Mouse (Mus musculus): ENCODE data around the gene Mid1.
A peak's percentile ranks its signal among the peaks of the same experiment; 100 is the strongest.
"Not testable (repeated sequence)": the region's sequence is repeated elsewhere in the genome, so short reads cannot be mapped to it uniquely, and the experiment has no call there.

The Mid1 gene

DNA sequence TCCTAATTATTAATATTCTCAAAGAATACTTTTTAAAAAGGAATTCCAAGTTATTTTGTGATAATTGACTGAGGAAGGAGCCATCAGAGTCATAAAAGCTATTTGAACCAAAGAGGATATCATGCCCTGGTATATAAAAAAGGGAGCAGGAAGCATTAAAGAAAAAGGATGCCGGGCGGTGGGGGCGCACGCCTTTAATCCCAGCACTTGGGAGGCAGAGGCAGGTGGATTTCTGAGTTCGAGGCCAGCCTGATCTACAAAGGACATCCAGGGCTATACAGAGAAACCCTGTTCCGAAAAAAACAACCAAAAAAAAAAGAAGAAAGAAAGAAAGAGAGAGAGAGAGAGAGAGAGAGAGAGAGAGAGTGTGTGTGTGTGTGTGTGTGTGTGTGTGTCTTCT is 286.6 kb downstream of the Mid1 start:
- DNase-seq (ENCODE audit: low read depth, low spot score), result not testable (repeated sequence)

DNA sequence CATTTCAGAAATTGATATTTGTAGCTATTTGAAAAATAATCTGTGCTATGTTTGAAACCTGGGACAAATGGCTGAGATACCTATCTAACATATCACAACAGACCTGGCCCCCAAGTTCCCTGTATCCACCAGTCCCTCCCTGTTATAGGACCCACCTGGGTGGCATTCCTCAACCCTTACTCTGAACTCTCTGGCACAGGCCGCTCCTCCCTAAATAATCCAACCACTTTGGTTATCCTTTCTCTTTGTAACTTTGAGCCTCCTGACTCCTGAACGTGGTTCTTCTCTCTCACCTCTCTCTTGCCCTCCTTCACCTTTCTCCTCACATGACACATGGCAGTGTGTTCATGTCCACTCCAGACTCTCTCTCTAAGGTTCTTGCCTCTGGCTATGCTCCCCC is 287.1 kb downstream of the Mid1 start:
- DNase-seq (ENCODE audit: low read depth, low spot score), result not testable (repeated sequence)

DNA sequence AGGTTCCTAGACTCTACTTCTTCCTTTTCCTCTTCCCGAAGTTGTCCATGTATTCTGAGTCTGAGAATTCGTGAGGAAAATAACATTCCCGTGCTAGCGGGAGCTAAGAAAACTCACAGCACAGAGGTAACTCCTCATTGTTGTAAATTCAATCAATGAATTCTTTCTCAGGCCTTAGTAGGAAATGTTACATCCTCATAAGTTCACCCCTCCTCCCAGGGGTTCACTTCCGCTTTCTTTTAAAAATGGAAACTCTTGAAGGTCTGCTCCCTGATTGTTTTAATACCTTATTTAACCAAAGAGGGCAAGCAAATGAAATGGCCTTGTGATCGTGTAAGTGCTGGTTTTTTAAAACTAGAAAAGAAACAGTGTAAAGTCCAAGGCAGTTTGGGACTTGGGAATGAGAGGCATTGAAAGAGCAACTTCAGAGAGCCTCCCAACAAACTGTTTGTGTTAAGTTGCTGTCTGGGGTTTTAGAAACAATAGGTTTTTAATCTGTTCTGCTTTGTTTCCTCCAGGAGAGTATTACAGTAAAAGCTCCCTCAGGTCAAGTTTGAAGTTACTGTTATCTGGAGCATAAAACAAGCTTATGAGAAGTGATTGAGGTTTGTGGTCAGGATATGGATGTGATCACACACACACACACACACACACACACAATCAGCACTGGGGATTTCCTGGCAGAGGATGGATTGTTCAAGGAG is 287.9 kb downstream of the Mid1 start:
- DNase-seq (ENCODE audit: low read depth, low spot score), result not testable (repeated sequence)

DNA sequence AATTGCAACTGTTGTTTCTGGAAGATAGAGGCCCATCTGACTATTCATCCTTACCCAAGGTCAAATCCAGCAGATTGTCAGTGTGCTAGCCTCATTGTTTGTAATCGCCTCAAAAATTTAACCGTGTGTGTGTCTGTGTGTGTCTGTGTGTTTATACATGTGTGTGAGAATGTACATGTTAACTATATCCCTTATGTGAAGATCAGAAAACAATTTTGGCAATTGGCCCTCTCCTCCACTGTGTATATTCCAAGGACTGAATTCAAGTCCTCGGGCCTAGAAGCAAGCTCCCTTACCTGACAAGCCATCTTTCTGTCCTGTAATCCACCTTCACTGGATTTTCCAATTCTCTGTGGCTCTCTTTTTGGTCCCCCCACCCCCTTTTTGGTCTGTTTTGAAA is 288.8 kb downstream of the Mid1 start:
- not testable (repeated sequence) for DNase-seq (ENCODE audit: low read depth, low spot score)

DNA sequence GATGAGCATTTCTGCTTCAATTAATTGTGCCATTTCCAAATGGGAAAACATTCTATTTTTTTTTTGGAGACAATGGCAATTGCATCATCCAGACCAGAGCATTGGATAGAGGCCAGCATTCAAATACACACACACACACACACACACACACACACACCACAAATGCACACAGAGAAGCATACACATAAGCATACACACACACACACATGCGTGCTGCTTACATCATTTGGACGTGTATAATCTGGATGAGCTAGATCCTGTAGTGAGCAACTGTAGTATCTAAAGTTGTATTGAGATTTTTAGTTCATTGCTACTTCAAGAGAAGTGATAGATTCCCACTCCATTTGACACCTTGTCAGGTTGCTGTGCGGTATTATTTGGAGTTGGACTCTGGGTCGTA is 289.5 kb downstream of the Mid1 start:
- DNase-seq (ENCODE audit: low read depth, low spot score), result not testable (repeated sequence)

DNA sequence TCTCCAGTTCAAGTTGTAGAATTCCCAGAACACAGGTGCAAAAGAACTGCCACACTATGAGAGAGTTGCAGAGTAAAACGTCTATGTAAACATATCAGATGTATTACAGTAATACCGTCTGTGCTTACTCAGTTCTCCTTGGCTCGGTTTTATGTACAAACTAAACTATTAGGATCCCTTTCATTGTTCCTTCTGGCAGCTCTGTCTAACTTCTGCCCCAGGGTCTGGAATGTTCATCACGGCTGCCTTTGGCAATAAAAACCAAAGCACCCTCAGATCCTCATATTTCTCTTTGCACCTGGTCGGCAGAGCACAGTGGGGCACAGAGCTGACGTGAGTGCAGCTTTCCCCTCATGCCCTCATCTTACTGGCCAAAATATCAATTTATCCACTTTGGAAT is 290.0 kb downstream of the Mid1 start:
- peak; percentile 34 for DNase-seq (ENCODE audit: low read depth, low spot score)

DNA sequence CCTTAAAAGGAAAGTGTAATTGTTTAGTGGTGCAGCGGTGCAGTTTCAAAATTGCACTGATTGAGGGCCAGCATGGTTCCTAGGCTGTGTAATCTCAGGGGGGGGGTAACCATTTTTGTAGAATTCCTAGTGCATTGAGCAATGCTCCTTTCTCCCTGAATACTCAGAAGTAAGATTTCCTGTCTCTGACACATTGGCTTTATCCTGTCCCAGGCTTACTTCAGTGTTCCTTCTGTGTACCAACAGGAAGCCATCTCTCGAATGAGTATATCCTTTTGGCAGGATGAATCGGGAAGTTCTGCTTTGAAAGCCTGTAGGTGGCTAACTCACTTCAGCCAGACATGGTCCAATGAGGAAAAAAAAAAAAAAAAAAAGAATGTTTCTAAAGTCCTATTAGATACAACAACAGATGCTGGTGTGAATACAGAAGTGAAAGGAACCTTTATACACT is 290.7 kb downstream of the Mid1 start:
- DNase-seq (ENCODE audit: low read depth, low spot score), result peak; percentile 52

DNA sequence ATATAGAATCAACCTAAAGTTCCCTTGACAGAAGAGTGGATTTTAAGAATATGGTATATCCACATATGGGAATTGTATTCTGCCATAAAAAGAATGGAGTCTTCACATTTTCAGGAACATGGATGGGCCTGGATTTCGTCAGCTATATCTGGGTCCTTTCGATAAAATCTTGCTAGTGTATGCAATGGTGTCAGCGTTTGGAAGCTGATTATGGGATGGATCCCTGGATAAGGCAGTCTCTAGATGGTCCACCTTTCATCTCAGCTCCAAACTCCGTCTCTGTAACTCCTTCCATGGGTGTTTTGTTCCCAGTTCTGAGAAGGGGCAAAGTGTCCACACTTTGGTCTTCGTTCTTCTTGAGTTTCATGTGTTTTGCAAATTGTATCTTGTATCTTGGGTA is 291.3 kb downstream of the Mid1 start:
- DNase-seq (ENCODE audit: low read depth, low spot score), result not testable (repeated sequence)

DNA sequence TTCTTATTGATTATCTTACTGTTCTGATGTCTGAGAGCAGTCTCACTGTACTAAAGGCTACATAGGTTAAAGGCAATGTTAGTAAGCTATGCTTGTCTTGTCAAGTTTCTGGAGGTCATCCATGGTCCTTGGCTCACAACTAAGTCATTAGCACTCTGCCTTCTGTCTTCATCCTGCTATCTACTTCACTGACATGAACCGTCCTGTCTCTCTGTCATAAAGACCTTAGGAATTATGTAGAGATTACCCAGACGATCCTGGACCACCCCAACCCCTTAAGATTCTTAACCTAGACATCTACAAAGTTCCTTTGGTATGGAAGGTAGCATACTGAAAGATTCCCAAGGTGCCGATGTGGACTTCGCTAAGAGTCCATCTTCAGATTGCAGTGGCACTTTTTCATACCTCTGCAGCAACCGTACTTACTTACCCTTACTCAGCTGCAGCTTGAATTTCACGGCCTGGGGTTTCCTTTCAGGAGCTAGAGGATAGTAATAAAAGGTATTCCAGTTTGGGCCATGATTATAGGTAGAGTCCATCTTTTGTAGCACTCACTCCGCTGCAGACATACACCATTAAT is 292.9 kb downstream of the Mid1 start:
- not testable (repeated sequence) for DNase-seq (ENCODE audit: low read depth, low spot score)

DNA sequence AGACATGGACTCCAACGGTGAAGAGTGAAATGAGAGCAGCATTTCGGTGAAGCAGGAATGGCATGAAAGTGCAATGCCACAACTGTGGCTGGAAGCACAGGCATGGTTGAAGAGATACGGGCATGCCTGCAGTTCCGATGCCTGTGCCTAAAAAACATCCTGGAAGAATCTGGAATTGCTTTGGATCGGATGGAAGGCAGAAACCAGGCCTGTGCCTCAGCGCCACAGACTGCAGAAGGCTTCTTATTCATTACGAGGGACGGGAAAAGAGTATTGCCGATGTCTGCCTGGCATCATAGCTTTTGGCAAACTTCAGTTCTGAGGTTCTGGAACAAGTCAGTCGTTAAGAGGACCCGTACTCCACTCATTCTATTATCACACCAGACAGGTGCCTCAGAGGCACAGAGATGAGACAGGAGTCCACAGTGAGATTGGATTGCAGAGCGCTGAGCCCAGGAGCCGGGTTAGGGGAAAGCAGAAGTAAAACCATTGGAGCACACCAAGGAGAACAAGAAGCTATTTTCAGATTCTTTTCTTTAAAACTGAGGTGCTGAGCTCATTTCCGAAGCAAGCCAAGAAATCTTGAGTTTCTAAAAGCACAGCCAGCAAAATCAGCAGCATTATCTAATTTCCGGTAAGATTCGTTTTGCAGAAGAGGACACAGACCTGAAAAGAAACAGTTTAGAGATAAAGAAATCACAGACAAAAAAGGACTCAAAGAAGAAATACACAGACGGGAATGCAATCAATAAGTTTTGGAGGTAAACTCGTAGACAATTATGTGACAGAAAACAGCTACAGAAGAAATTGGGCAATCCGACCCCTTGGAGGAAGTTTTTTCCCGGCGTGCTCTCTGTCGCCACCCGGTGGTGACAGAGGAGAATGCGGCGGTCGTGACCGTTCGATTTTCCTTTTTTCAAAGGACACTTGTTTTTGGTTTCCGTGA is 293.7 kb downstream of the Mid1 start:
- DNase-seq (ENCODE audit: low read depth, low spot score), result peak; percentile 68

DNA sequence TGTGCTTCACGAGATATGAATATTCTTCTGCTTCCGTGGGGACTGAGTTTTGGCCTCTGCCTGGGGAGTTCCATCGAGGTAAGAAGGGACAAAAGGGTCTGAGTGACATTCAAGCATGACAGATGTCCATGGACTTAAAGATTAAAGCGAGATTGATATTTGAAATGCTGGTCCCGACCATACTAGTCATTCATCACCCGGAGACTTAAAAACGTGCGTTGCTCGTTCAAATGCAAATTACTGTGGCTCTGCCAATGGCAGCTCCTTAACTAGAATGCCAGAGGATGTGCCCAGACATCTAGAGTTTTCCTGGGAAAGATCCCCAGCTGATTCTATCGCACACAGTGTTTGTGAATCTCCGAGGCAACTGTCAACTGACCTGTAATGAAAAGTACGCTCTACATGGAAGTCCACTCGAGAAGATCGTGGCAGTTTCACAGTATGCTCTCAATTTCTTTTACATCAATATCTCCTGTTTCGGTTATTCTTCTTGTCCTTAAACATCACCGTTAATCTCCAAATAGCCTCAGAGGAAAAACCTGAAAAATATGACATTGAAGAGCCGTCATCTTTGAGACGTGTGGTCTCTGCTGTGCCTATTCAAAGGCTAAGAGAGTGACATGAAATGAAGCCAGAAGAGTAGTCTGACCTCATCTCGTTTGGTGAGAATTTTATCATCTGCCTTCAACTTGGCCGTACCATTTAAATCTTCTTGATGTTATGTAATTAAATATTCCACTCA is 294.6 kb downstream of the Mid1 start:
- not testable (repeated sequence) for DNase-seq (ENCODE audit: low read depth, low spot score)

DNA sequence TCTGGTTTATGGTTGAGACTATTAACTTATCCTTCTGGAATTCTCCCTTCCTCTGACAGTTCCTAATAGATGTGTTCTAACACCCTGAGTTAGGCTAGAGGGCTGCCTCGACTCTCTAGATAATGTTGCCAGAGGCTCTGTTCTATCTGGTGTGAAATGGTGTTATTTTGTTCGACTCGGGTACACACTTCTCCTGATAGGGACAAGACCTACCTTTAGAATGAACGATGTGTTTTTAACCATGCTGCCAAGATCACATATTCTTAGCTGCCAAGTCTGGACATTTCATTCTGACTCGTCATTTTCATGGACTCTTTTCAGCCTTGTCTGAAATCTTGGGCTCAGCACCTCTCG is 295.2 kb downstream of the Mid1 start:
- DNase-seq (ENCODE audit: low read depth, low spot score), result not testable (repeated sequence)

DNA sequence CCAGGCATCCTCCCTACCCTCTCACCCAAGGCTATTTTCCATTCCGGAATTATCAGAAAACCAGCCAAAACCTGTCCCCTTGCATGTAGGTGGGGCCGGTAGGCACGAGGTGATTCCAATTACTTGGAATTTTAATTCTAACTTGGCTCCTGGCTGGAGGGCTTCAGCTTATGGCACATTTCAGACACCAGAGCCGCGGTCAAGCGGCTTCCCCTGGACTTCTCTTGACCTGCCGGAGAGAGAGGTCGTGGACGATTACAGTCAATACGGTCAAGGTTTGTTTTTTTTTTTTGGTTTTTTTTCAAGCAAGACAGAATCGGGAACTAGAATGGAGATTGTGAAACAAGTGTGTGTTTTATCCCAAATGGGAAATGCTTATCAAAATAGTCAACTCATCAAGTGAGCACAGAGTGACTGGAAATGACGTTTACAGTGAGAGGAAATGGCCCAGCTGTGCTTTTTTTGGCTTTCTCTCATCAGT is 295.9 kb downstream of the Mid1 start:
- no peak for DNase-seq (ENCODE audit: low read depth, low spot score)

DNA sequence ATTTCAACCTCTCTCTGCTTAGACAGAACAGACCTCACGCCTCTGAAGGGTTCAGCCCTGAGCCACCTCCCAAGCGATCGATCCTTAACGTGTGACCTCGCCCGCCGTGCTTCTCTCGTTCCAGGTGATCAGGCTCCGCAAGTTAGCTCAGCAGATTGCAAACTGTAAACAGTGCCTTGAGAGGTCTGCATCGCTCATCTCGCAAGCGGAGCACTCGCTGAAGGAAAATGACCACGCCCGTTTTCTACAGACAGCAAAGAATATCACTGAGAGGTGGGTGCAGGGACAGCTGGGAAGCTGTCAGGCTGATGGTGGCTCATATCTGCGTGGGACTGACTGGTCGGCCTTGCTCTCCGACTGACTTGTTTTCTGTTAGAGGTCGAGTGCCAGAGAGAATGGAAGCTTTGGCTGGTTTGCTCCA is 296.8 kb downstream of the Mid1 start:
- DNase-seq (ENCODE audit: low read depth, low spot score), result not testable (repeated sequence)

DNA sequence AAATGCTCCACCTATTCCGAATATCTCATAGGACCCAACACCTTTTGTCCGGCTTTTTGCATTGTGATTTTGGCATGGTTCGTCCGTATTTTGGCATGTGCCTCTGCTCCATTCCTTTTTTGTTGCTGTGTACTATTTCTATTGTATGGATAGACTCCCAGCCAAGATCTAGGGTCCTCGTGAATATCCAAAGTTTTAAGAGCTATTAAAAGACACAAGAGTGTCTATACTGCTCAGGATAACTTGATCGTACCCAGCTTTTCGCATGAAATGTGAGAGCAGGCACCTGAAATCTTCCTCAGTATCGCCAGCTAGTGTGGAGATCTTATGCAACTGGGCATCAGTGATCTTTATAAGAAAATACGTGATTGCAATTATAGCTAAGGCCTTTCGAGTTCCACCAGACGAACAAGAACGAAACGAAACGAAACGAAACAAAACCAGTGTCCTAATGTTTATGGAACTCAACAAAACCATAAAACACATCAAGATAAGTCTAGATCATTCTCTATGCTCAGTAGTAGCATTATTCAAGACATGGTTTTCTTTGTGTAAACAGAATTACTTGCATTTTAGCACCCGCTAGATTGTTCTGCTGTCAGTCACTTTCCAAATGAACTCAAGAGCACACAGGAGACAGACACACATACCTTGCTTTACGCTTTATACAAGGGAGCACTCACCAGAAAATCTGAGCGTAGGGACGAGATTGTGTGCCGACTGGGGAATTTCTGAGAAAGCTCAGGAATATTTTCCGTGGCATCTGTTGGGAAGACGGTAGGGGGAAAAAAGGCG is 297.8 kb downstream of the Mid1 start:
- DNase-seq (ENCODE audit: low read depth, low spot score), result not testable (repeated sequence)

DNA sequence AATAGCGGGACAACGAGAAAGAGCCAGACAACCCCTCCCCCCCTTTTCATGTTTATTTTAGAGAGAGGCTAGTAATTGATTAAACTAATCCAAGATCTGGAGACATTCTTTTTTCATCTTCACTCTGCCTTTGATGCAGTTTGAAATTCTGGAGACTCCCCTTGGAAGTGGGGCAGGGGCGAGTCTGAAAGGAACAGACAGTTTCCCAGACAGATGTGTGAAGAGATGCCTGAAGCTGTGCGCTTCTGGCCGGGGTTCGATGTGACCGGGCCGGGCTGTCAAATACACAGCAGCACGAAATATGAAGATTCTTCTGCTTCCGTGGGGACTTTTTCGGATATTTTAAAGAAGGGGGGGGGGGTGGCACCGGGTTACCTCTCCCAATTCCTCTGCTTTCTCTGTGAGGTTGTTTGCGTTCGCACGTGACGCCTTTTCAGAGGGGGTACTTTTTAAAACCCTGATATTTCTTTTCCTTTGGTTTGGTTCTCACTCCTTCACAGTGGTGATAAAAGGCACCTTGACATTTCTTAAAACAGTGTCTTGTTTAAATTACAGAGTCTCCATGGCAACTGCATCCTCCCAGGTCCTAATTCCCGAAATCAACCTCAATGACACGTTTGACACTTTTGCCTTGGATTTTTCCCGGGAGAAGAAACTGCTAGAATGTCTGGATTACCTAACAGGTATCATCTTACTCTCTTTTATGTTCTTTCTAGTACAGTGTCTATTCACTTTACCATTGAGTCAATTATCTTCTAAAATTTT is 298.6 kb downstream of the Mid1 start:
- DNase-seq (ENCODE audit: low read depth, low spot score), result not testable (repeated sequence)

DNA sequence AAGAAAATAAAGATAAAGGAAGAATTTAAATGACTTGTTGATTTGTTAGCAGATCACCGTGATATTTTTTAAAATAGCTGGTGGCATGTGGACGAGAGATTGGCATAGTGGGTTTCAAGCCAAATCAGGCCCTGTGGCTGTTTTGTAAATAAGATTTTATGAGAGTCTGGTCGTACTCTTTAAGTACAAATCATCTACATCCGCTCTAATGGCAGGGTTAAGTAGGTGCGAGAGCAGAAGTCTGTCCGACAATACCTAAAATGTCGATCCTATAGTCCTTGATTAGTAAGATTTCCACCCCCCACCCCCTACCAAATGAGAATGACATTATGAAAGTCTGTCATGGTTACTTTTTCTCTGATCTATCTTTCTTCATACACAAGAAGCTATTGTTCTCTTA is 299.3 kb downstream of the Mid1 start:
- DNase-seq (ENCODE audit: low read depth, low spot score), result not testable (repeated sequence)

DNA sequence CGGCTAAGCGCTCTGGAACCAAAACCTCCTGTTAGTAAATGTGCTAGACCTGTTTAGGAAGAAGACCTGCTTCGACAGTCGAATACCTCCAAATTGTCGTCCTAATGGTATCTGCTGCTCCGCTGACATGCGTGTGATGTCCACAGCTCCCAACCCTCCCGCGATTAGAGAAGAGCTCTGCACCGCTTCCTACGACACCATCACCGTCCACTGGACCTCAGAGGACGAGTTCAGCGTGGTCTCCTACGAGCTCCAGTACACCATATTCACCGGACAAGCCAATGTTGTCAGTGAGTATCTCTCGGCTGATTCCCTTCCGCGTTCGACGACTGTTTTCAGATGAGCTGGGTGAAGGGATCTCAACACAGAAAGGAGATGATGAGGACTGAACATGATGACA is 299.9 kb downstream of the Mid1 start:
- not testable (repeated sequence) for DNase-seq (ENCODE audit: low read depth, low spot score)

DNA sequence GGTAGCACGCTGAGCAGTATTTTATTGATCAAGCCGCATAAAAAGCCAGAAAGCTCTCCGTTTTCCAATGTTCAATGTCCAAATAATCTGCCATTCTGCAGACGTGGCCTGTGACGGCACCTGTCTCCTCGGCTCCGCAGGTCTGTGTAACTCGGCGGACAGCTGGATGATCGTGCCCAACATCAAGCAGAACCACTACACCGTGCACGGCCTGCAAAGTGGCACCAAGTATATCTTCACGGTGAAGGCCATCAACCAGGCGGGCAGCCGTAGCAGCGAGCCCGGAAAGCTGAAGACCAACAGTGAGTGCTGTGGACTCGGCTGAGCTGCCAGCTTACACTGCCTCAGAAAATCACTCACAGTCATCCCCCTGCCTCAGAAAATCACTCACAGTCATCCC is 300.8 kb downstream of the Mid1 start:
- DNase-seq (ENCODE audit: low read depth, low spot score), result not testable (repeated sequence)
